Mouse (Mus musculus) stomach, postnatal 0 days (tissue): ENCODE results near the gene Car1.

ENCODE experiments used
- CTCF ChIP-seq: IDR thresholded peaks from 2 replicates; pipeline ENCODE4 v1.5.1; 2016; ENCODE audit warnings: antibody characterized with exemption, low read depth, mild to moderate bottlenecking, moderate library complexity
- EP300 ChIP-seq: optimal IDR thresholded peaks from 2 replicates; pipeline ENCODE3; 2016; ENCODE audit warnings: antibody characterized with exemption

DNA sequence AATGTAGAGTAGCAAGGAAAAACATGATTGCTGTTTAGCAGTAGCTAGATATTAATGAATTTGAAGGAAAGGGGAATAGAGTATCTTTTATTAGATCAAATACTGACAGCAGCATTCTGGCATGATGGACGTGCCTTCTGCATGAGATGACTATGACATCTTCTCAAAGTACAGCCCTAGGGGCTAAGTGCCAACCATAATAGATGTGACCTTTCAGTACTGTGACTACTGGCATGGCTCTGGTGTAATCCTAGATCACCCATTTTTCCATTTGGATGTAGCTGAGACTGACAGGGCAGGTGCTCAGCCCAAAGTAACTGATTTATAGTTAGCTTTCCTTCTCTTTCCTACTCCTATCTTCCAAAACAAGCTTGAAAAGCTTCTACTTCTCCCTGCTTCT, 20.6 kb downstream of the Car1 start:
- TF ChIP-seq CTCF (no peak), EP300 (no peak)
